In the genomic region with DNA sequence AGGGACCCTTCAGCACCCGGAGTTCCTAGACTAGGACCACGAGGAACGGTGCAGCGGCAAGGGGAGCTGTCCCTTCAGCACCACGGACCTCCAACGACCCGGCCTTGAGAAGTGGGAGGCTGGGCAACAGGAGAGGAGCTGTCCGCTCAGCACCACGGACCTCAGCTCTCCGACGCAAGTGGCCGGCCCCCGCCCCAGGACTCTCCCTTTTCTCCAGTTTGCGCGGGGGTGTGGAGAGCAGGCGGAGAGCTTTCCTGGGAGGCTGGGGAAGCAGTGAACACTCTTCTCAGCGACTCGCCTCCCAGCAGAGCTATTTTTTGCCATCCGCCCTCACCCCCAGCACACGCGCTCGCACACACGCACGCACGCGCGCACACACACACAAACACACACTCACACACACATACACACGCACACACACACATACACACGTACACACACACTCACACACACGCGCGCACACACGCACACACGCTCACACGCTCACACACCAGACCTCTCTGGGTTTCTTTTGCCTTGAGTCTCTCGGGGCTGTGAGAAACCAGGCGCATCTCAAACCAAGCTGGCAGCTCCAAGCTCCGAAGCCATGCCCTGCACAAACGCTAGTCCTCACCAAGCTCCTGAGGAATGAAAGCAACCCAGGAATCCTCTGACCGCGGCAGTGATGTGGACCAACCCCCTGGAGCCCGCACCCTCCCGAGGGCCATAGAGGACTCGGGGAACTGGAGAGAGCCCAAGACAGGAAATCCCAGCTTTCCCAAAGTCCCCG, we compare ENCODE assay signal across 8 mouse cellular contexts. TPM values are rescaled to one million over a fixed set of nuclear protein-coding genes. Genes with fewer than 3 reads are reported as not detected.
DNase-seq lines count a peak whose midpoint lies in the region; ATAC-seq and TF ChIP-seq lines count a peak whose summit lies in the region.

No protein-coding gene starts in this region.

- peaks cover 4% of the 10 kb centered on the region for H3K4me1 ChIP-seq in cerebellum, adult 2 months (ENCODE audit: control insufficient read depth, insufficient read depth, low read length)
- no peaks in the 10 kb centered on the region for H3K4me1 ChIP-seq in lung, adult 2 months (ENCODE audit: control insufficient read depth, insufficient read depth, low read length)
- 0 out of 2 replicates have a peak, but pooled peaks cover 7% of the 10 kb centered on the region for H3K4me1 ChIP-seq in olfactory bulb, adult 2 months (ENCODE audit: control insufficient read depth, insufficient read depth, low read length)
- no peaks in the 10 kb centered on the region for H3K4me1 ChIP-seq in thymus, adult 2 months (replicated peaks; ENCODE audit: control insufficient read depth, insufficient read depth, low read length)

- peak; percentile 70 for ATAC-seq in frontal cortex, adult (ENCODE audit: low TSS enrichment)

- H3K27ac ChIP-seq in cerebellum, adult 2 months (ENCODE audit: insufficient read depth, low read length): no peak overlapping the region
- peak overlapping the region; percentile 90 for H3K27ac ChIP-seq in olfactory bulb, adult 2 months (ENCODE audit: insufficient read depth, low read depth, low read length)
- no peak overlapping the region for H3K27ac ChIP-seq in thymus, adult 2 months (ENCODE audit: control insufficient read depth, insufficient read depth, low read length)

- TF ChIP-seq CTCF in cerebellum, adult 2 months (IDR thresholded peaks at IDR 0.05; ENCODE audit: borderline replicate concordance, insufficient read depth, low read depth, low read length): no peak
- TF ChIP-seq CTCF in lung, adult 2 months (IDR thresholded peaks at IDR 0.05; ENCODE audit: insufficient read depth, low read length): no peak
- no peak for TF ChIP-seq CTCF in olfactory bulb, adult 2 months (IDR thresholded peaks at IDR 0.05; ENCODE audit: insufficient read depth, low read depth, low read length)
- no peak for TF ChIP-seq CTCF in thymus, adult 2 months (IDR thresholded peaks at IDR 0.05; ENCODE audit: borderline replicate concordance, control insufficient read depth, extremely low read depth, insufficient read depth, low read length, poor library complexity)

- 5% methylated on average over 45 of the region's 45 CpGs for WGBS in cerebellum, adult 2 months
- WGBS in lung, adult 2 months: 12% methylated on average over 45 of the region's 45 CpGs
- WGBS in olfactory bulb, adult 2 months: 2% methylated on average over 45 of the region's 45 CpGs
- 17% methylated on average over 45 of the region's 45 CpGs for WGBS in thymus, adult 2 months

- no peak for TF ChIP-seq POLR2A in cerebellum, adult 2 months (IDR thresholded peaks at IDR 0.05; ENCODE audit: borderline replicate concordance, insufficient read depth, low read length)
- no peak for TF ChIP-seq POLR2A in lung, adult 2 months (IDR thresholded peaks at IDR 0.05; ENCODE audit: borderline replicate concordance, extremely low read depth, low read depth, low read length)
- TF ChIP-seq POLR2A in olfactory bulb, adult 2 months (IDR thresholded peaks at IDR 0.05; ENCODE audit: insufficient read depth, low read depth, low read length): peak; percentile 20; the same call in 1 of the 2 replicates
- TF ChIP-seq POLR2A in thymus, adult 2 months (IDR thresholded peaks at IDR 0.05; ENCODE audit: control insufficient read depth, extremely low read depth, insufficient read depth, low read length, poor library complexity): 0 out of 2 replicates have a peak, but pooled peaks have one; percentile 29

- H3K27me3 ChIP-seq in cerebellum, adult 2 months (ENCODE audit: control insufficient read depth, insufficient read depth, low read length): no peaks in the 10 kb centered on the region; the same call in 1 of the 2 replicates
- H3K27me3 ChIP-seq in thymus, adult 2 months (ENCODE audit: control insufficient read depth, insufficient read depth, low read length): no peaks in the 10 kb centered on the region; the same call in 1 of the 2 replicates

- no peaks in the 10 kb centered on the region for H3K36me3 ChIP-seq in thymus, adult 2 months (ENCODE audit: control insufficient read depth, insufficient read depth, low read length)

- peak overlapping the region; percentile 48 for H3K4me3 ChIP-seq in cerebellum, adult 2 months (replicated peaks; ENCODE audit: insufficient read depth, low read depth, low read length)
- no peak overlapping the region for H3K4me3 ChIP-seq in lung, adult 2 months (replicated peaks; ENCODE audit: extremely low read depth, low read depth, low read length)
- peak overlapping the region; percentile 74 for H3K4me3 ChIP-seq in olfactory bulb, adult 2 months (ENCODE audit: insufficient read depth, low read depth, low read length)
- no peak overlapping the region for H3K4me3 ChIP-seq in thymus, adult 2 months (ENCODE audit: control insufficient read depth, insufficient read depth, low read length)

- peak; percentile 94 for DNase-seq in ES-CJ7 (ENCODE audit: low read depth, low spot score)
- peak; percentile 21 to 42 for DNase-seq in cerebellum, adult 2 months
- DNase-seq in heart, postnatal 4 days: peak; percentile 97
- DNase-seq in layer of hippocampus, adult 18-20 months (ENCODE audit: low spot score in 2 of 2): peak; percentile 64 to 76
- peak; percentile 51 for DNase-seq in lung, adult 2 months
- peak; percentile 60 for DNase-seq in thymus, adult 2 months

RNA-seq across cellular contexts. Expression of a gene that starts 0.8 kb away (rescaled TPM):
- 6.4 and 7.1 TPM in 2 replicates for polyA plus RNA-seq in cerebellum, adult 2 months (2012; rRNA removed)
- under 1 TPM in 1 of 2 experiments, not detected in 1; 0.31 TPM for total RNA-seq in heart, postnatal 4 days (2021)
- 10 to 100 TPM; 62.5 to 67.0 TPM for total RNA-seq in layer of hippocampus, adult 18-20 months (2021)
- not detected in 2 replicates for polyA plus RNA-seq in lung, adult 2 months (2012; rRNA removed)
- polyA plus RNA-seq in olfactory bulb, adult 2 months (2012; ENCODE audit: insufficient read depth, insufficient read length, low replicate concordance, missing spikeins): not detected in 2 replicates
- 0.05 TPM in 1 of 2 replicates, not detected in the other for polyA plus RNA-seq in thymus, adult 2 months (2012; rRNA removed)

Comparison
In these comparisons a context has a peak if more than half of its experiments do, and no peak if none do; other contexts are left out.
1. DNase-seq: peak in every context shown above with its lines; median percentile 97 in heart, postnatal 4 days; 94 in ES-CJ7; 70 in layer of hippocampus, adult 18-20 months; 60 in thymus, adult 2 months; 51 in lung, adult 2 months; 32 in cerebellum, adult 2 months.
2. H3K4me3 ChIP-seq: peak in cerebellum, adult 2 months (single experiment) and olfactory bulb, adult 2 months (single experiment); none in lung, adult 2 months (single experiment) and thymus, adult 2 months (single experiment).
3. POLR2A ChIP-seq: peak in olfactory bulb, adult 2 months (single experiment) and thymus, adult 2 months (single experiment); none in cerebellum, adult 2 months (single experiment) and lung, adult 2 months (single experiment).